Mouse (Mus musculus) adrenal gland, adult 2 months (tissue): Measurements from ENCODE around the gene Tmem231. TPM values are rescaled to one million over a fixed set of nuclear protein-coding genes. Genes with fewer than 3 reads are reported as not detected.

ENCODE experiments used
- polyA plus RNA-seq: library from polyadenylated mRNA; depleted of rRNA; stranded (reverse); fragments of >200 nt; gene quantifications from 2 replicates; pipeline ENCODE4 v1.2.3, GENCODE M21; 2012; rRNA removed
- total RNA-seq, 2 experiments: library from RNA; stranded (reverse); gene quantifications; 2 replicates each; pipeline ENCODE4 v1.2.3; 2021

The Tmem231 gene
- total and polyA plus RNA-seq, 3 experiments: 6.0 to 10.2 (median 9.9) TPM

Other genes starting within 250 kb of the Tmem231 start
- gene Ctrb1, start 242.9 kb downstream of the Tmem231 start, total RNA-seq: under 1 TPM in 1 of 2 experiments, not detected in 1; 0.90 TPM
- 0.51 and 0.67 TPM in 2 replicates for gene Ctrb1, start 242.9 kb downstream of the Tmem231 start, polyA plus RNA-seq
- 10 to 100 TPM; 76.9 to 91.2 TPM for gene Bcar1, start 190.1 kb downstream of the Tmem231 start, total RNA-seq
- gene Bcar1, start 190.1 kb downstream of the Tmem231 start, polyA plus RNA-seq: 204 and 210 TPM in 2 replicates
- 10 to 100 TPM; 71.7 to 78.9 TPM for gene Cfdp1, start 79.6 kb downstream of the Tmem231 start, total RNA-seq
- 0.90 and 0.94 TPM in 2 replicates for gene Cfdp1, start 79.6 kb downstream of the Tmem231 start, polyA plus RNA-seq
- gene Tmem170, start 57.1 kb downstream of the Tmem231 start, total RNA-seq: 1 to 10 TPM; 5.0 to 6.8 TPM
- 1.3 and 1.5 TPM in 2 replicates for gene Tmem170, start 57.1 kb downstream of the Tmem231 start, polyA plus RNA-seq
- gene Chst5, start 23.4 kb downstream of the Tmem231 start, total RNA-seq: not detected
- not detected in 2 replicates for gene Chst5, start 23.4 kb downstream of the Tmem231 start, polyA plus RNA-seq
- 100 to 1,000 TPM; 124 to 166 TPM for gene Gabarapl2, start 6.8 kb upstream of the Tmem231 start, total RNA-seq
- gene Gabarapl2, start 6.8 kb upstream of the Tmem231 start, polyA plus RNA-seq: 15.0 and 15.4 TPM in 2 replicates
- 1 to 10 TPM; 3.3 to 3.5 TPM for gene Adat1, start 58.4 kb upstream of the Tmem231 start, total RNA-seq
- 1.6 and 1.9 TPM in 2 replicates for gene Adat1, start 58.4 kb upstream of the Tmem231 start, polyA plus RNA-seq
- gene Kars, start 77.4 kb upstream of the Tmem231 start, total RNA-seq: 100 to 1,000 TPM; 105 to 115 TPM
- gene Kars, start 77.4 kb upstream of the Tmem231 start, polyA plus RNA-seq: 18.1 and 21.3 TPM in 2 replicates
- 10 to 100 TPM; 20.1 to 22.7 TPM for gene Terf2ip, start 77.5 kb upstream of the Tmem231 start, total RNA-seq
- gene Terf2ip, start 77.5 kb upstream of the Tmem231 start, polyA plus RNA-seq: 15.4 and 16.3 TPM in 2 replicates
- not detected for gene Gm6793, start 81.2 kb upstream of the Tmem231 start, total RNA-seq
- not detected in 2 replicates for gene Gm6793, start 81.2 kb upstream of the Tmem231 start, polyA plus RNA-seq